22 mouse cellular contexts compared by ENCODE assay signal in genomic region chr17:82827170-82827569, GRCm38 (mm10).
DNase-seq lines count a peak whose midpoint lies in the region; ATAC-seq and TF ChIP-seq lines count a peak whose summit lies in the region.
"Had no signal": no experiment of that assay in that cellular context is flagged by ENCODE, and none has a peak within 500 bp of the region (broad histone marks: within the 10 kb centered on the region; RNA-seq: fewer than 3 reads in every experiment).

No protein-coding gene starts in this region.

- H3K4me1 ChIP-seq in MEL (ENCODE audit: control insufficient read depth in 1 of 2, insufficient read depth in 2 of 2, low read length in 2 of 2): no peaks in the 10 kb centered on the region; a peak in 1 of 4 replicates
- no peaks in the 10 kb centered on the region for H3K4me1 ChIP-seq in stomach, postnatal 0 days (replicated peaks; ENCODE audit: control insufficient read depth, insufficient read depth)
- H3K4me1 ChIP-seq: forebrain, embryonic 10.5 days; heart, embryonic 10.5 days; hindbrain, embryonic 13.5 days; limb, embryonic 12.5 days; liver, embryonic 13.5 days; neural tube, embryonic 15.5 days had no signal

- H3K4me2 ChIP-seq in stomach, postnatal 0 days (replicated peaks; ENCODE audit: low read depth): no peak overlapping the region
- H3K4me2 ChIP-seq: hindbrain, embryonic 13.5 days; limb, embryonic 12.5 days; liver, embryonic 13.5 days; neural tube, embryonic 15.5 days had no signal

- no peaks in the 10 kb centered on the region for H3K79me2 ChIP-seq in MEL (ENCODE audit: control insufficient read depth, insufficient read depth, low read length, poor library complexity)

- peak; percentile 23 for DNase-seq in adrenal gland, postnatal 10 days
- no peak for DNase-seq in adrenal gland, postnatal 14 days
- DNase-seq in layer of hippocampus, adult 2 months (ENCODE audit: low spot score in 2 of 2): no peak
- DNase-seq in layer of hippocampus, postnatal 14 days (ENCODE audit: low spot score in 2 of 2): no peak
- no peak for DNase-seq in MEL (ENCODE audit: low read depth, low spot score)
- DNase-seq in stomach, postnatal 0 days (ENCODE audit: low spot score): no peak
- no peak for DNase-seq in frontal cortex, adult 2 months (ENCODE audit: extremely low spot score in 1 of 2, low spot score in 1 of 2)
- no peak for DNase-seq in retina, postnatal 1 day
- DNase-seq: adrenal gland, postnatal 25 days; cerebellum, adult 9-11 months; gastrocnemius, postnatal 14 days; heart, postnatal 14 days; liver, embryonic 13.5 days; midbrain, embryonic 14.5 days; thymus, postnatal 36 days had no signal

- H3K9me3 ChIP-seq in MEL (replicated peaks; ENCODE audit: insufficient read depth, low read length): no peaks in the 10 kb centered on the region
- no peaks in the 10 kb centered on the region for H3K9me3 ChIP-seq in stomach, postnatal 0 days (ENCODE audit: control insufficient read depth, low read length)
- H3K9me3 ChIP-seq: forebrain, embryonic 10.5 days; heart, embryonic 10.5 days; limb, embryonic 12.5 days; liver, embryonic 13.5 days; neural tube, embryonic 15.5 days had no signal

- H3K36me3 ChIP-seq in MEL (ENCODE audit: control insufficient read depth in 1 of 2, insufficient read depth in 2 of 2, low read length in 2 of 2): no peaks in the 10 kb centered on the region; a peak in 2 of 4 replicates
- H3K36me3 ChIP-seq in stomach, postnatal 0 days (ENCODE audit: control insufficient read depth, insufficient read depth, low read length): no peaks in the 10 kb centered on the region
- H3K36me3 ChIP-seq: forebrain, embryonic 10.5 days; heart, embryonic 10.5 days; hindbrain, embryonic 13.5 days; limb, embryonic 12.5 days; liver, embryonic 13.5 days; neural tube, embryonic 15.5 days had no signal

- peak; percentile 33 for TF ChIP-seq CTCF in layer of hippocampus, adult 2 months (conservative IDR thresholded peaks at IDR 0.05)
- TF ChIP-seq CTCF in MEL (IDR thresholded peaks at IDR 0.05 in 2 of 3, conservative IDR thresholded peaks at IDR 0.05 in 1 of 3; ENCODE audit: control insufficient read depth in 1 of 3, insufficient read depth in 1 of 3, low read depth in 2 of 3, low read length in 3 of 3, poor library complexity in 1 of 3, severe bottlenecking in 1 of 3): 0 out of 6 replicates have a peak, but pooled peaks of 1 of the 3 experiments have one; percentile 3
- peak; percentile 16; the same call in 1 of the 2 replicates for TF ChIP-seq CTCF in stomach, postnatal 0 days (IDR thresholded peaks at IDR 0.05; ENCODE audit: low read depth)

- no peak overlapping the region for H3K27ac ChIP-seq in layer of hippocampus, adult 2 months
- no peak overlapping the region for H3K27ac ChIP-seq in MEL (ENCODE audit: control insufficient read depth, low read depth, low read length)
- no peak overlapping the region for H3K27ac ChIP-seq in stomach, postnatal 0 days (replicated peaks)
- H3K27ac ChIP-seq: forebrain, embryonic 10.5 days; heart, embryonic 10.5 days; hindbrain, embryonic 13.5 days; limb, embryonic 12.5 days; liver, embryonic 13.5 days; neural tube, embryonic 15.5 days had no signal

- no peak overlapping the region for H3K4me3 ChIP-seq in layer of hippocampus, adult 2 months
- no peak overlapping the region for H3K4me3 ChIP-seq in MEL (ENCODE audit: control insufficient read depth in 1 of 2, insufficient read depth in 1 of 2, low read depth in 2 of 2, low read length in 2 of 2)
- no peak overlapping the region for H3K4me3 ChIP-seq in stomach, postnatal 0 days (ENCODE audit: low read depth, low read length)
- H3K4me3 ChIP-seq: forebrain, embryonic 10.5 days; heart, embryonic 10.5 days; hindbrain, embryonic 13.5 days; limb, embryonic 12.5 days; liver, embryonic 13.5 days; myocyte; neural tube, embryonic 15.5 days had no signal

- H3K9ac ChIP-seq in MEL (ENCODE audit: control insufficient read depth, low read depth, low read length, poor library complexity, severe bottlenecking): no peak overlapping the region
- no peak overlapping the region for H3K9ac ChIP-seq in stomach, postnatal 0 days (ENCODE audit: low read length)
- H3K9ac ChIP-seq: hindbrain, embryonic 13.5 days; limb, embryonic 12.5 days; liver, embryonic 13.5 days; neural tube, embryonic 15.5 days had no signal

- TF ChIP-seq EP300 in MEL (IDR thresholded peaks at IDR 0.05; ENCODE audit: low read depth in 1 of 2, low read length in 2 of 2): no peak
- no peak for TF ChIP-seq EP300 in stomach, postnatal 0 days (optimal IDR thresholded peaks at IDR 0.05)

- no peak for ATAC-seq in stomach, postnatal 0 days (ENCODE audit: low FRiP score, low TSS enrichment)
- ATAC-seq: lung, postnatal 0 days had no signal

- TF ChIP-seq RAD21 in MEL (IDR thresholded peaks at IDR 0.05; ENCODE audit: low read depth, low read length): no peak

- no peak for TF ChIP-seq POLR2A in MEL (IDR thresholded peaks at IDR 0.05; ENCODE audit: control insufficient read depth in 1 of 2, insufficient read depth in 1 of 2, low read depth in 1 of 2, low read length in 2 of 2, poor library complexity in 1 of 2)

- no peaks in the 10 kb centered on the region for H3K27me3 ChIP-seq in MEL (ENCODE audit: control insufficient read depth in 1 of 2, insufficient read depth in 2 of 2, low read length in 2 of 2)
- no peaks in the 10 kb centered on the region for H3K27me3 ChIP-seq in stomach, postnatal 0 days (ENCODE audit: control insufficient read depth, insufficient read depth, low read length)
- H3K27me3 ChIP-seq: hindbrain, embryonic 13.5 days; limb, embryonic 12.5 days; liver, embryonic 13.5 days; neural tube, embryonic 15.5 days had no signal

TF ChIP-seq in MEL, 35 proteins besides CTCF, POLR2A, EP300 and RAD21:
- no peak for TF ChIP-seq MYC (IDR thresholded peaks at IDR 0.05; ENCODE audit: low read depth, low read length)
- peak; percentile 28 for TF ChIP-seq SMC3 (IDR thresholded peaks at IDR 0.05; ENCODE audit: low read depth, low read length)
